Mouse (Mus musculus) midbrain, embryonic 15.5 days (tissue): ENCODE measurements around the gene Gm21987. TPM values are rescaled to one million over a fixed set of nuclear protein-coding genes. Genes with fewer than 3 reads are reported as not detected.
"Not testable (repeated sequence)": the region's sequence is repeated elsewhere in the genome, so short reads cannot be mapped to it uniquely, and the experiment has no call there.

ENCODE experiments used
- ATAC-seq: fragments of 200-750 bp; cut with Nextera tagmentation; replicated peaks from 2 replicates; pipeline ENCODE4 v1.8.0; 2017; ENCODE audit warnings: moderate TSS enrichment
- H3K27ac ChIP-seq: fragments of 300-500 bp; sonication (generic); 2 replicates; pipeline ENCODE4 v1.5.1; 2015; ENCODE audit warnings: mild to moderate bottlenecking, inconsistent platforms
- H3K27me3 ChIP-seq: fragments of 300-500 bp; sonication (generic); replicated peaks from 2 replicates; pipeline ENCODE4 v1.6.1; 2015; ENCODE audit warnings: inconsistent platforms
- H3K36me3 ChIP-seq: fragments of 300-500 bp; sonication (generic); replicated peaks from 2 replicates; pipeline ENCODE4 v1.6.1; 2015; ENCODE audit warnings: inconsistent platforms
- H3K4me1 ChIP-seq: fragments of 300-500 bp; sonication (generic); 2 replicates; pipeline ENCODE4 v1.6.1; 2015; ENCODE audit warnings: inconsistent platforms
- H3K4me2 ChIP-seq: fragments of 300-500 bp; sonication (generic); 2 replicates; pipeline ENCODE4 v1.6.1; 2015; ENCODE audit warnings: inconsistent platforms, mild to moderate bottlenecking, moderate library complexity
- H3K4me3 ChIP-seq: fragments of 300-500 bp; sonication (generic); 2 replicates; pipeline ENCODE4 v1.5.1; 2015; ENCODE audit warnings: mild to moderate bottlenecking, inconsistent platforms
- H3K9ac ChIP-seq: fragments of 300-500 bp; sonication (generic); 2 replicates; pipeline ENCODE4 v1.6.1; 2015; ENCODE audit warnings: mild to moderate bottlenecking, inconsistent platforms
- H3K9me3 ChIP-seq: fragments of 300-500 bp; sonication (generic); 2 replicates; pipeline ENCODE4 v1.6.1; 2016; ENCODE audit warnings: inconsistent platforms
- WGBS: fragments of 180-500 bp; shearing (Covaris S2); methylation state at CpG from one replicate; pipeline ENCODE4 v1.1.7; 2015; ENCODE audit warnings: mixed read lengths; 5-methylcytosine and 5-hydroxymethylcytosine counted together
- polyA plus RNA-seq: library from polyadenylated mRNA; unstranded; fragments of >200 nt; fragmentation: Nextera tagmentation; extraction: Ambion mirVana; gene quantifications from 2 replicates; pipeline ENCODE4 v1.2.1, GENCODE M21; 2015

The Gm21987 gene
- polyA plus RNA-seq, 1 experiment from 2014 or later: not detected

DNA sequence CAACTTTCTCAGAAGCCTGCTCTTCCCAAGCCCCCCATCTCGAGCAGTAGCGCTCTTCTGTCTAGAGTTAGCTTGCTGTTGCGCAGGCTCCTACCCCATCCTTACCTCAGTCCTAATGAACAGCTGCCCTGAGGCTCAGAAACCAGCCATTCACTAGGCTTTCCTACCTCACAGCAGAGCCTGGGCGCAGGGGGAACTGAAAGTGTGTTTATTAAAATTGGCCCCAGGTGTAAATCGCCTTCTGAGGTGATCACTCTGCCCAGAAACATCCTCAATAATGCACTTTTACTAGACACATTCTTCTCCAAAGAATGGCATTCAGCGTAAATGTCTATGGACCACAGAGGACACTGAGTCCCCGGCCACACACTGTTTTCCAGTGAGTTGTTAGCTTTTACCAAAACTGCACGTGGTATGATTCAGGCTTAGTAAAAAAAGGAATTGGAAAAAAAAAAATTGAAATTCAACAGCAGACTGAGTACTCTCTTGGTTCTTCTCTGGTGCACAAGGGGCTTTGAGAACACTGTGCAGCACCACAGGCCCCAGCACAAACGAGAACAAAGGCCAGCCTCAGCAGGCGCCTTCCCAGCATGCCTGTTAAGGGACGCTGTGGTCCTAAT lies 20.0 kb upstream of the Gm21987 start:
- no peaks in the 10 kb centered on the region for H3K4me1 ChIP-seq
- no peak overlapping the region for H3K9ac ChIP-seq
- H3K4me3 ChIP-seq: no peak overlapping the region
- H3K9me3 ChIP-seq: no peaks in the 10 kb centered on the region
- no peak for ATAC-seq
- no peak overlapping the region for H3K4me2 ChIP-seq
- WGBS: 80% methylated on average over 11 of the region's 11 CpGs
- H3K36me3 ChIP-seq: no peaks in the 10 kb centered on the region
- no peak overlapping the region for H3K27ac ChIP-seq
- no peaks in the 10 kb centered on the region for H3K27me3 ChIP-seq

DNA sequence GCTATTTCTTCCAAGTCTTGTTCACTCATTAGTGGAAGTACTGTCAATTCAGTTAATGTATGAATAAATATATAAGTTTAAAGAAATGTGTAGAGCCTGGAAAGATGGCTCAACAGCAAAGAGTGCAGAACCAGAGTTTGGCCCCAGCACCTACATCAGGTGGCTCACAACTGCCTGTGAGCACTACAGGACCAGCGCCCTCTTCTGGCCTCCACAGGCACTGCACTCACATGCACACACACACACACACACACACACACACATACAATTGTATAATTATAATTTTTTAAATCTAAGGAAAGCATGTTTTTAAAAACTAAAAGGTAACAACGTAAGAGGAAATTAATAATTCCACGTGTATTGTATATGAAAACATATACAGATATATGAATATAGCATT lies 17.5 kb upstream of the Gm21987 start:
- H3K4me3 ChIP-seq: no peak overlapping the region
- no peak overlapping the region for H3K27ac ChIP-seq
- no peaks in the 10 kb centered on the region for H3K9me3 ChIP-seq
- WGBS: 88% methylated on average over 3 of the region's 3 CpGs
- H3K9ac ChIP-seq: no peak overlapping the region
- H3K36me3 ChIP-seq: no peaks in the 10 kb centered on the region
- H3K4me2 ChIP-seq: no peak overlapping the region
- no peak for ATAC-seq
- H3K4me1 ChIP-seq: no peaks in the 10 kb centered on the region
- H3K27me3 ChIP-seq: no peaks in the 10 kb centered on the region

GRCm38 (mm10) chr16:38334431-38334830 lies 12.4 kb upstream of the Gm21987 start:
- Histone ChIP-seq H3K9me3 (no peaks in the 10 kb centered on the region), H3K4me2 (no peak overlapping the region), H3K9ac (no peak overlapping the region), H3K27me3 (no peaks in the 10 kb centered on the region), H3K36me3 (no peaks in the 10 kb centered on the region), H3K27ac (no peak overlapping the region), H3K4me1 (no peaks in the 10 kb centered on the region), H3K4me3 (no peak overlapping the region)
- 37% methylated on average over 6 of the region's 6 CpGs for WGBS
- no peak for ATAC-seq

- H3K9me3 ChIP-seq, H3K4me2 ChIP-seq, H3K9ac ChIP-seq, H3K4me1 ChIP-seq, H3K27ac ChIP-seq, ATAC-seq, H3K4me3 ChIP-seq, H3K27me3 ChIP-seq, H3K36me3 ChIP-seq: not testable (repeated sequence)
- WGBS: 93% methylated on average over 4 of the region's 4 CpGs
Measured at GRCm38 (mm10) chr16:38338077-38338476, 8.8 kb upstream of the Gm21987 start.

DNA sequence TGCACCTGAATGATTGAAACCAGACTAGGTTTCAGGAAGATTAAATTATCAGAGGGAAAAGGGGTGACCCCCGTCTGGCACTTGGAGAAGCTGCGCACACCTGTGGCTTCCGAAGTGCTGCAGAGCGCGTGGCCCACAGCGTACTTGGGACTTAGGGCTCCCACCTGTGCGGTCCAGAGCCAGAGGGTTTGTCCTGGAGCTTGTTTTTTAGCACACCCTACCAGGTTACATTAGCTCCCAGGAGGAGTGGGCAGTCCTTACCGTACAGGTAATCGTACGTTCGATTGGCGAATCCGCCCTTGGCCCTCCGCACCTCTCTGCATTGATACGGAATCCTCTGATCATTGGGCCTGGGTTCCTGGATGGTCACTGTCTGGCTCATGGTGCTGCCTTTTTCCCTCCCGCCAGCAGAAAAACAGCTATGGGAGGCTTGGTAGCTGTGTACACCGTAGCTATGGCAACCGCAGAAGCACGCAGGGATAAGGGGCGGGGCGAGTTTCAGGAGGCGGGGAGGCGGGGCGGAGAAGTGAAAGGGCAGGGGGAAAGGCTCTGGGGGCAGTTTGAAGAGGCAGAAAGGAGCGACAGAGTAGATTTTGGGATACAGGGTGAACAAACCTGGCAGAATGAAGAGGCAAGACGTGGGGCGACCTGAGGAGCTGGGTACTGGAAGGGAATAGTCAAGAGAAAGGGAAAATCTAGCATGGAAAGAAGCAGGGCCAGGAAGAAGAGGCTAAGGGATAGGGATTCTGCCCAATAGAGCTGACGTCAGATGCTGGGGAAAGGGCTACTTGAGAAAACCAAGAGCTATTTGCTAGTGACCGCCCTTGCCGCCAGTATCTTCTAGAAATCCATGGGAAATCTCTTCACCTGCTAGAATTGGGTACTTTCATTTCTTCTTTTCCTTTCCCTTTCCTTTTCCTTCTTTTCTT lies 5.2 kb upstream of the Gm21987 start, which contains the start of gene Maats1:
TSS of gene Maats1 (minus strand) at position 748 of the 929 bp plus-strand sequence.
- H3K27me3 ChIP-seq: no peaks in the 10 kb centered on the region
- H3K36me3 ChIP-seq: no peaks in the 10 kb centered on the region
- peak within 1 kb of the TSS; percentile 40 for H3K9ac ChIP-seq
- 6% methylated on average over 30 of the region's 30 CpGs for WGBS
- H3K27ac ChIP-seq: no peak within 1 kb of the TSS
- H3K9me3 ChIP-seq: no peaks in the 10 kb centered on the region
- ATAC-seq: peak; percentile 94
- H3K4me3 ChIP-seq: peak within 1 kb of the TSS; percentile 42
- H3K4me2 ChIP-seq: peak within 1 kb of the TSS; percentile 69
- H3K4me1 ChIP-seq: peaks cover 6% of the 10 kb centered on the region

DNA sequence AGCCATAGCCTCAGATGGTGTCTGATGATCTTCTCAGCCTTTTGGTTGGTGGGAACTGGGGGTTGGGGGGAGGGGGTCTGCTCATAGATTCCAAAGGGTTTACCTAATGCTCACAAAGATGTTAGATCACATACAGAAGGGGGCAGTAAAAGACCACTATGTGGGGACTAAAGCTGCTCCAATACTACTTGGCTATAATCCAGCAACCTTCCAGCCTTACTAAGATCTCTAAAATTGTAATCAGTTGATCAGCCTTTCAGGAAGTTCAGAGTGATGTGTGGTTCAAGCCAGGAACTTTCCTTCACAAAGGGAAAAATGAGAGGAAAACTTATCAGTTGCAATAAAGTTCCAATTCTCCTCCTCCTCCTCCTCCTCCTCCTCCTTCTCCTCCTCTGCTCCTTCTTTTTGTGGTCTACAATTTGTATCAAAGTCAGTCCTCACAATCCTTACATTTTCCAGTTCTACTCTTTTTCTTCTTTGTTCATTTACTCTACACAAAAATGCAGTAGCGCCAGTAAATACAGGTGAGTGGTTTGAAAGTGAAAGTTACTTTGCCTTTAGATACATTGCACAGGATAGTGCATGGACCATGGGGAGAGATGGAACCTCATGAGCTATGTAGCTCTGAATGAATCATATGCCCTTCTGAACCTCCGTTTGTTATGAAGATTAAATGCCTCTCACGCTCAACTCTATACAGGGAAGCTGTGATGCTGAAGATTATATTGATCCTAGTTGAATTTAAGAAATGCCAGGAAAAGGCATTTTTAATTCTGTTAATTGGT lies 1.7 kb upstream of the Gm21987 start:
- Histone ChIP-seq H3K36me3 (peaks cover 3% of the 10 kb centered on the region; the same call in 1 of the 2 replicates), H3K27ac (no peak overlapping the region), H3K4me1 (peaks cover 17% of the 10 kb centered on the region), H3K9me3 (no peaks in the 10 kb centered on the region), H3K9ac (no peak overlapping the region), H3K4me2 (no peak overlapping the region), H3K27me3 (no peaks in the 10 kb centered on the region), H3K4me3 (no peak overlapping the region)
- ATAC-seq: no peak
- WGBS: 89% methylated on average over 3 of the region's 3 CpGs

DNA sequence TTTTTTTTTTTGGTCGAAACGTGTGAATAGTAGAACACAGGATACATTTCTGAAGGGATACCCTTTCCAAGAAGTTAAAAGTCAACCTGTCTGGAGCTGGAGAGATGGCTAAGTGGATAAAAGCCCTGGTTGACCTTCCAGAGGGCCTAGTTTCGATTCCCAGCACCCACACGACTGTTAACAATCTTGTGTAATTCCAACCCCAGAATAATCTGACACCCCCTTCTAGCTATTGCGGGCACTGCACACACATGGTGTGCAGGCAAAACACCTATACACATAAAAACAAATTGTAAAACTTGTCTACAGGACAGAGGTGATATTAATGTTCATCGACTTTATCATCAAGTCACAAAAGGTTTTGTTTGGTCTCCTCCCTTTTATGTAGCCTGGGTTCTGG lies 748 bp downstream of the Gm21987 start:
- H3K4me3 ChIP-seq: peak overlapping the region; percentile 90
- ATAC-seq: no peak
- H3K4me2 ChIP-seq: peak overlapping the region; percentile 75
- H3K27ac ChIP-seq: no peak overlapping the region
- H3K4me1 ChIP-seq: peaks cover 11% of the 10 kb centered on the region
- 60% methylated on average over 6 of the region's 6 CpGs for WGBS
- H3K27me3 ChIP-seq: no peaks in the 10 kb centered on the region
- H3K9ac ChIP-seq: peak overlapping the region; percentile 86; the same call in 1 of the 2 replicates
- no peaks in the 10 kb centered on the region for H3K9me3 ChIP-seq
- peaks cover 18% of the 10 kb centered on the region; the same call in 1 of the 2 replicates for H3K36me3 ChIP-seq

GRCm38 (mm10) chr16:38348217-38348761 lies 1.4 kb downstream of the Gm21987 start:
- no peaks in the 10 kb centered on the region for H3K27me3 ChIP-seq
- WGBS: 95% methylated on average over 9 of the region's 9 CpGs
- H3K4me1 ChIP-seq: peaks cover 11% of the 10 kb centered on the region

GRCm38 (mm10) chr16:38349881-38350280 lies 3.0 kb downstream of the Gm21987 start:
- Histone ChIP-seq H3K27ac (no peak overlapping the region), H3K36me3 (peaks cover 18% of the 10 kb centered on the region; the same call in 1 of the 2 replicates), H3K27me3 (no peaks in the 10 kb centered on the region), H3K4me2 (no peak overlapping the region), H3K4me3 (no peak overlapping the region), H3K4me1 (peaks cover 11% of the 10 kb centered on the region), H3K9ac (no peak overlapping the region), H3K9me3 (no peaks in the 10 kb centered on the region)
- no peak for ATAC-seq
- WGBS: 81% methylated on average over 2 of the region's 2 CpGs

More at GRCm38 (mm10) chr16:38348217-38348761, 1.4 kb downstream of the Gm21987 start:
- no peak for ATAC-seq
- H3K4me3 ChIP-seq: no peak overlapping the region
- no peak overlapping the region for H3K9ac ChIP-seq
- H3K27ac ChIP-seq: no peak overlapping the region
- no peak overlapping the region for H3K4me2 ChIP-seq
- H3K36me3 ChIP-seq: peaks cover 18% of the 10 kb centered on the region; the same call in 1 of the 2 replicates
- no peaks in the 10 kb centered on the region for H3K9me3 ChIP-seq

- no peak overlapping the region for H3K9ac ChIP-seq
- no peak for ATAC-seq
- H3K27ac ChIP-seq: no peak overlapping the region
- peaks cover 18% of the 10 kb centered on the region; the same call in 1 of the 2 replicates for H3K36me3 ChIP-seq
- WGBS: 93% methylated on average over 7 of the region's 7 CpGs
- H3K27me3 ChIP-seq: no peaks in the 10 kb centered on the region
- H3K4me3 ChIP-seq: no peak overlapping the region
- no peaks in the 10 kb centered on the region for H3K9me3 ChIP-seq
- no peak overlapping the region for H3K4me2 ChIP-seq
- peaks cover 11% of the 10 kb centered on the region for H3K4me1 ChIP-seq
Measured at GRCm38 (mm10) chr16:38350361-38350855, 3.6 kb downstream of the Gm21987 start.

DNA sequence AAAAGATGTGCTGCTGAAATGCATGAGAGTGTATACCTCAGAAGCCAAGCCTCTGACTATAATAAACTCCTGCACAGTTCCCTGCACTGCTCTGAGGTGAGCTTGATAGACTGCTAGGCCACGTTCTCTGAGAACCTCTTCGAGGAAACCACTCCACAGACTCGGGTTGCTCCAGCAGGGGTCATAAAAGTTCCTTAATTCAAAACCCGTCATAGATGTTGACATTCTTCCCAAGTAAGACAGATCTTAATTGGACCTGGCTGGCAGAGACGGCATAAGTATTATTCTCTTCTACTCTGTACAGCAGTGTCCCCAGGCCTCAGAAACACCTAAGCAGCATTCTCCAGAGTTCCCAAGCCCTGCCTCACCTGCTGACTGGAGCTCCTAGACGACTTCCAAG lies 4.1 kb downstream of the Gm21987 start:
- Histone ChIP-seq H3K4me3 (no peak overlapping the region), H3K9ac (no peak overlapping the region)

More for the DNA sequence above, 4.1 kb downstream of the Gm21987 start:
- peaks cover 11% of the 10 kb centered on the region for H3K4me1 ChIP-seq
- no peaks in the 10 kb centered on the region for H3K9me3 ChIP-seq
- no peak for ATAC-seq
- H3K36me3 ChIP-seq: peaks cover 18% of the 10 kb centered on the region; the same call in 1 of the 2 replicates
- H3K27ac ChIP-seq: no peak overlapping the region
- H3K27me3 ChIP-seq: no peaks in the 10 kb centered on the region
- H3K4me2 ChIP-seq: no peak overlapping the region
- WGBS: 88% methylated on average over 6 of the region's 6 CpGs
